Comparison of ENCODE assay signal across 8 mouse cellular contexts in the genomic region with DNA sequence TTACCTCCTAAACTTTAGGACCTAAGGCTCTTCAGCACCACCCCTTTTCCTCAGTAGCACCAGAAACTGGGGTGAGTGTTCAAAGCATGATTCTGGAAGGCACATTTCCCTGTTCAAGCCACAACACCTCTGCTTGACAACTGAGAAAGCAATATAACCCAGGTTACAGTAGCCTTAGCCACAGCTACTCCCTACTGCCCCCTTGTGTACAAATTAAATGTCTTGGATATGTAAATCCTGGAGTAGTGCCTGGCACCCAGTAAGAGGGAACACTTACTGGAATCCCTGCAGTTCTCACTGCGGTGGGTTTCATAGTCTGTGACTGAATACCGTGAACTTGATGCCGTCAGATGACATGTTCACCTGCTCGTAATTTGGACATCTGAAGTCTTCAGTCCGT.
DNase-seq lines count a peak whose midpoint lies in the region; ATAC-seq lines count a peak whose summit lies in the region.

No protein-coding gene starts in this region.

- no peak overlapping the region for H3K4me2 ChIP-seq in hindbrain, embryonic 11.5 days (replicated peaks; ENCODE audit: low read depth, low read length)

- no peaks in the 10 kb centered on the region for H3K4me1 ChIP-seq in hindbrain, embryonic 11.5 days (replicated peaks; ENCODE audit: control insufficient read depth, insufficient read depth, low read length)
- H3K4me1 ChIP-seq in hindbrain, embryonic 10.5 days (replicated peaks) = peaks cover 14% of the 10 kb centered on the region

- no peak overlapping the region for H3K27ac ChIP-seq in hindbrain, embryonic 11.5 days (ENCODE audit: low read depth, low read length)
- no peak overlapping the region for H3K27ac ChIP-seq in hindbrain, embryonic 10.5 days

- H3K27me3 ChIP-seq in hindbrain, embryonic 11.5 days (ENCODE audit: control insufficient read depth, insufficient read depth, low read length) = 0 out of 2 replicates have a peak, but pooled peaks cover 5% of the 10 kb centered on the region
- H3K27me3 ChIP-seq in hindbrain, embryonic 10.5 days (ENCODE audit: insufficient read depth, poor library complexity, severe bottlenecking) = peaks cover 36% of the 10 kb centered on the region

- DNase-seq in hindbrain, embryonic 11.5 days (ENCODE audit: low spot score) = peak; percentile 77
- DNase-seq in hindbrain, embryonic 10.5 days (ENCODE audit: low spot score) = no peak
- DNase-seq in thymus, postnatal 14 days = peak; percentile 43
- no peak for DNase-seq in thymus, postnatal 36 days
- peak; percentile 83 for DNase-seq in embryo, embryonic 10.5 days (ENCODE audit: low spot score)
- peak; percentile 60 for DNase-seq in lung, postnatal 10 days
- DNase-seq in right cerebral cortex, postnatal 10 days (ENCODE audit: low spot score in 2 of 2) = no peak
- DNase-seq in urinary bladder, postnatal 36 days (ENCODE audit: low spot score in 2 of 2) = no peak

- H3K4me3 ChIP-seq in hindbrain, embryonic 11.5 days (ENCODE audit: low read depth, low read length) = no peak overlapping the region
- no peak overlapping the region for H3K4me3 ChIP-seq in hindbrain, embryonic 10.5 days

- no peak overlapping the region for H3K9ac ChIP-seq in hindbrain, embryonic 11.5 days (ENCODE audit: low read depth, low read length)

- H3K36me3 ChIP-seq in hindbrain, embryonic 11.5 days (ENCODE audit: control insufficient read depth, insufficient read depth, low read length) = no peaks in the 10 kb centered on the region
- no peaks in the 10 kb centered on the region for H3K36me3 ChIP-seq in hindbrain, embryonic 10.5 days

- peak; percentile 27; the same call in 1 of the 2 replicates for ATAC-seq in hindbrain, embryonic 11.5 days (ENCODE audit: low FRiP score)

- 34% methylated on average over 5 of the region's 5 CpGs for WGBS in hindbrain, embryonic 11.5 days
- 33% methylated on average over 5 of the region's 5 CpGs for WGBS in hindbrain, embryonic 10.5 days

- H3K9me3 ChIP-seq in hindbrain, embryonic 11.5 days (ENCODE audit: control insufficient read depth, low read length) = no peaks in the 10 kb centered on the region
- no peaks in the 10 kb centered on the region for H3K9me3 ChIP-seq in hindbrain, embryonic 10.5 days

Comparison
In these comparisons a context has a peak if more than half of its experiments do, and no peak if none do; other contexts are left out.
1. DNase-seq: peak in hindbrain, embryonic 11.5 days (single experiment), thymus, postnatal 14 days (single experiment), embryo, embryonic 10.5 days (single experiment) and lung, postnatal 10 days (single experiment); none in hindbrain, embryonic 10.5 days (single experiment), thymus, postnatal 36 days (0 of 2), right cerebral cortex, postnatal 10 days (0 of 2) and urinary bladder, postnatal 36 days (0 of 2).